Comparison of ENCODE assay signal across 8 mouse cellular contexts in the genomic region with DNA sequence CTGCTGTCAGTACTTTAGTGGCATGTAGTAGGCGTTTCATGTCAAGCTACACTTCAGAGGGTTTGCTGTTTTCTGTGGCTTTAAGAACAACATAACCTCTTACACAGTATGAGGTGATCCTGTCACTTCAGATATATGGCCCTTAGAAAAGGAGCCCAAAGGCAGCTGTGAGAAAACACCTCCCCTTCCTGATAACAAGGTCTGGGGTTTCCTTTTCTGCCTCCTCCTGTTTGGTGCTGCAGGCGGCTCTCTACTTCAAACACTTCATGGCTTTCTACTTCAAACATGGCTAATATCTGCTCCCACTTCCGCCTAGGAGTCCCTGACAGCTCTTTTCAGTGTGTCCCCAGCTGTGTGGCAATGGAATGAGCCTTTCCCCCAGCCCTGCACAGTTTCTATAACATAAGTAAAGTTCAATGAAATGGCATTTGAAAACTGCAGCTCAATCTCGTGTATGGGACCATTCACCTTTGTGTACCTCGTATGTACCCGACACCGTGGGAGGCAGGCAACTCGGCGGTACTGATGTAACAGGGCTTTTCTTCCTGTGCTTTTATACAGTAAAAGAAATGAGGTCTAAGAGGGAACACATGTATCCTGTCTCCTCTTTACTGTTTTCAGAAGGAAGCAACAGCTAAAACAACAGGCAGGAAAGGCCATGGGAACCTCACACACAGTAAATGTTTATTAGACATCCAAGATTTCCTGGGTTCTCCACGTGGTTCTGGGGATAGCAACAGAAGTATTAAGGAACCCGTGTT. TPM values are rescaled to one million over a fixed set of nuclear protein-coding genes. Genes with fewer than 3 reads are reported as not detected.
DNase-seq lines count a peak whose midpoint lies in the region; ATAC-seq lines count a peak whose summit lies in the region.

No protein-coding gene starts in this region.

- peak; percentile 54 for ATAC-seq in heart, embryonic 16.5 days (replicated peaks; ENCODE audit: extremely low read depth, insufficient read depth, low FRiP score)
- ATAC-seq in erythroid progenitor cell, adult 5-6 weeks (replicated peaks; ENCODE audit: low FRiP score, poor library complexity, severe bottlenecking) = peak; percentile 65
- ATAC-seq in liver, embryonic 12.5 days = peak; percentile 47; the same call in 1 of the 2 replicates
- 0 out of 2 replicates have a peak, but pooled peaks have one; percentile 13 for ATAC-seq in neutrophil, adult 5-6 weeks (ENCODE audit: extremely low read depth, insufficient number of reproducible peaks, low FRiP score, poor library complexity, severe bottlenecking)

- no peak for DNase-seq in heart, postnatal 14 days
- no peak for DNase-seq in frontal cortex, adult 2 months (ENCODE audit: extremely low spot score in 1 of 2, low spot score in 1 of 2)
- no peak for DNase-seq in cerebellum, adult 8-10 months
- no peak for DNase-seq in right cerebral cortex, postnatal 14 days

- peak overlapping the region; percentile 34 for H3K4me2 ChIP-seq in heart, embryonic 16.5 days (ENCODE audit: low read depth, low read length)
- peak overlapping the region; percentile 33; the same call in 1 of the 2 replicates for H3K4me2 ChIP-seq in liver, embryonic 12.5 days

- no peak overlapping the region; the same call in 1 of the 2 replicates for H3K9ac ChIP-seq in heart, embryonic 16.5 days (ENCODE audit: low read length)
- H3K9ac ChIP-seq in liver, embryonic 12.5 days = no peak overlapping the region

- no peaks in the 10 kb centered on the region for H3K27me3 ChIP-seq in heart, embryonic 16.5 days (ENCODE audit: control insufficient read depth, insufficient read depth, low read length)
- H3K27me3 ChIP-seq in liver, embryonic 12.5 days (replicated peaks) = no peaks in the 10 kb centered on the region

- no peak overlapping the region for H3K4me3 ChIP-seq in heart, embryonic 16.5 days (ENCODE audit: low read length)
- no peak overlapping the region for H3K4me3 ChIP-seq in liver, embryonic 12.5 days

- WGBS in heart, embryonic 16.5 days = 28% methylated on average over 11 of the region's 11 CpGs
- WGBS in liver, embryonic 12.5 days (ENCODE audit: insufficient replicate concordance) = 42% methylated on average over 11 of the region's 11 CpGs

- H3K9me3 ChIP-seq in heart, embryonic 16.5 days (replicated peaks; ENCODE audit: control insufficient read depth, low read length) = no peaks in the 10 kb centered on the region
- H3K9me3 ChIP-seq in liver, embryonic 12.5 days (replicated peaks) = no peaks in the 10 kb centered on the region

- H3K4me1 ChIP-seq in heart, embryonic 16.5 days (ENCODE audit: control insufficient read depth, insufficient read depth, low read length) = peaks cover 18% of the 10 kb centered on the region
- peaks cover 37% of the 10 kb centered on the region for H3K4me1 ChIP-seq in liver, embryonic 12.5 days

- no peaks in the 10 kb centered on the region for H3K36me3 ChIP-seq in heart, embryonic 16.5 days (ENCODE audit: control insufficient read depth, insufficient read depth)
- no peaks in the 10 kb centered on the region for H3K36me3 ChIP-seq in liver, embryonic 12.5 days

- H3K27ac ChIP-seq in heart, embryonic 16.5 days (ENCODE audit: low read length) = peak overlapping the region; percentile 58
- 0 out of 2 replicates have a peak overlapping the region, but pooled peaks have one; percentile 63 for H3K27ac ChIP-seq in liver, embryonic 12.5 days

- intact Hi-C loops in heart, postnatal 14 days (cut with DNase I) = no loop called here

RNA-seq across cellular contexts. Expression of a gene that starts 13.7 kb away (rescaled TPM):
- 4.5 and 6.2 TPM in 2 replicates for polyA plus RNA-seq in heart, embryonic 16.5 days (2015; fragmentation: Nextera tagmentation; extraction: Ambion mirVana)
- total RNA-seq in heart, postnatal 14 days (2021) = 10 to 100 TPM; 23.0 to 23.3 TPM
- not detected in 2 replicates for total RNA-seq in erythroid progenitor cell, adult 5-6 weeks (2015; ENCODE audit: low replicate concordance)
- 0.26 TPM in 1 of 2 replicates, not detected in the other for total RNA-seq in erythroid progenitor cell, adult 5-6 weeks (2017; ENCODE audit: low replicate concordance)
- polyA plus RNA-seq in liver, embryonic 12.5 days (2016; fragmentation: Nextera tagmentation; extraction: Ambion mirVana) = 1.3 and 1.7 TPM in 2 replicates
- not detected in 2 replicates for total RNA-seq in neutrophil, adult 5-6 weeks (2017)
- polyA plus RNA-seq in frontal cortex, adult 2 months (2012; rRNA removed) = 6.7 and 7.4 TPM in 2 replicates

Comparison
In these comparisons a context has a peak if more than half of its experiments do, and no peak if none do; other contexts are left out.
1. ATAC-seq: peak in every context shown above with its lines; median percentile 65 in erythroid progenitor cell, adult 5-6 weeks; 54 in heart, embryonic 16.5 days; 47 in liver, embryonic 12.5 days; 13 in neutrophil, adult 5-6 weeks.
2. RNA of a gene that starts 13.7 kb away (total RNA-seq): 23.0 to 23.3 TPM in heart, postnatal 14 days; 0.26 TPM in erythroid progenitor cell, adult 5-6 weeks and not detected in neutrophil, adult 5-6 weeks; every median in the first group is over 10 times any median in the second.